Mouse (Mus musculus) T-helper 2 cell (primary cell): ENCODE results near the gene Gm28269.

ENCODE experiments used
- in situ Hi-C: fragments of 300-600 bp; cut with MboI, MseI; formaldehyde crosslinking; loops from one replicate; pipeline ENCODE4 v1.15.1; 2025; ENCODE audit warnings: high pct_unique_total_duplicates

The Gm28269 gene

DNA sequence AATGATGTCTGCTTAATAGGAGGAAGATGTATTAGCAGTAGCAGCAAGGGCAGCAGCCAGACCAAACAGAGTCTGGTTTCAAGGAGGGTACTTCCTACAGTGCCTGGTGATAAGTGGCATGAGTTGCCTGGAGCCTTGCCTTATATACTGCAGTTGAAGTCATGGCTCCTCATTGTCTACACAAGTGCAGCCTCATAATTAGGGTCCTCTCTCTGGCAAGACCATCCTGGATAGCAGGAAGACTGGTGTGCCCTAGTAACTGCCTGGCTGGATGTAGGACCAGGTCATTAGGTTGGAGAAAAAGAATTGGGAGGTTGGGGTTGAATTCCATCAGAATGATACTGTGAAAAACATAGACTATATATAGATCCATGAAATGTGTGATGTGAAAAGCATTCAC, at the start of gene Gm28269:
Gene Gm28269 (minus strand): TSS at position 101 of the 400 bp plus-strand sequence.
- in situ Hi-C loops, result no loop called here

DNA sequence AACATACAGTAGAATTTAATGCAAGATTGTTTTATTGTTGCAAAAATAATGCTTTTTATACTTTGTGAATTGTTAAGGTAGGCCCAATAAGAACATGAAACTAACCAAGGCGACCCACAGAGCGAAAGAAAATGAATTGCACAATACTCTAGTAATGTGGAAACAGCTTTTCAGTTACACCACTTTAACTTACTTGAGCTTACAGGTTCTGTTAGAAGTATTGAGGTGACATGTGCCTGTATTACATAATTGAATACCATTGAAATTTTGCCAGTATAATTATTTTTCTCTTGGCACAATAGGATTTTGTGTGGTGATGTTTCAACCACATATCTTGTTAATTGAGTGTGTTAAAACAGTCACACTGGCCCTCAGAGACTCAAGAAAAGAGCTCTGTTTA, 28.0 kb downstream of the Gm28269 start:
- in situ Hi-C loops, result no loop called here

DNA sequence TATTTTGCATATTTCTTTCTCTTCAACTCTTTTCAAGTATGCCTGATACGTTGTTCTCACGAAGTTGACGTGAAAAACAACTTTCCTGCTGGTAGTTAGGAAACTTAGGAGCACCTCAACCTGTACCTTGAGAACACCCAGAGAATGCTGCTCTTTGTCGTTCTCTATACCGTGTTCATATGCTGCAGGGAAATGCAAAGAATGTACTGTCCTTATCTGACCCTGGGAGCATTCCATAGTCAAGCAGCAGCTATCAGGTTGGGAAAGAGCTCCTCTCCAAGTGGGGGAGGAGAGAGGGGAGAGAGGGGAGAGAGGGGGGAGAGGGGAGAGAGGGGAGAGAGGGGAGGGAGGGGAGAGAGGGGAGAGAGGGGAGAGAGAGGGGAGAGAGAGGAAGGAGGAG, 29.6 kb downstream of the Gm28269 start:
- in situ Hi-C loops, result no loop called here

DNA sequence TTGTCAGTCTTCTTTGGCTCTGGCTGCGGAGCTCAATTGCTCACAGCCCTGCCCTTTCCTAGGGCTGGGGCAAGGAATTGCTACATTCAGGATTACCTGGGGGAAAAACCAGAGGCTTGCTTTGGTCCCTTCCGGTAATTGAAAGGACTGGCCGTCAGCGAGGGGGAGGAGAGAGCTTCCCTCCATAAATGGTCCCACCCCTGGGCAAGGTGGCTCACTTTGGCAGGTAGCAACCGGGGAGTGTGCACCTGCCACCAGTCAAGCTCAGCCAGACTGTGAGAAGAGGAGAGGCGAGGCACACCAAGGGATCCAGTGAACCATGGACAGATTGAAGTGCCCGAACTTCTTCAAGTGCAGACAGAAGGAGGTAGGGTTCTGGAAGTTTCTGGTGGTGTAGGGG, 30.1 kb downstream of the Gm28269 start, which contains the start of gene Slc6a14:
Gene Slc6a14 (plus strand): TSS at position 68 of the 400 bp plus-strand sequence.
- in situ Hi-C loops, result no loop called here

DNA sequence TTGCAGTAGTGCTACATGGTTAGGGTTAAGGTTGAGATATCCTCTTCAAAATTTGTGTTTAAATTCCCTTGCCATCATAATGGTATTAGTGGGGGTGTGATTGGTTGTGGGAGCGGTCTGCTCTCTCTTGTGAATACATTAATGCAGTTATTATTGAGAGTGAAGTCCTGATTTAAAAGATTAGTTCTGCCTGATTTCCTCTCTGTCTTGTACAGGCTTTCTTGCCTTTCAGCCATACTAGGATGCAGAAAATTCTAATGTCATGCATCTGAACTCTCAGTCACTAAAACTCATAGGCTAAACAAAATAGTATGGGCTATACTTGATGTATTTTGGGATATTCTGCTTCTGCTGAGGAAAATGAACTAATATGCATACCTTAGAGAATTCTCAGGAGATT, 40.4 kb downstream of the Gm28269 start:
- in situ Hi-C loops, result no loop called here

DNA sequence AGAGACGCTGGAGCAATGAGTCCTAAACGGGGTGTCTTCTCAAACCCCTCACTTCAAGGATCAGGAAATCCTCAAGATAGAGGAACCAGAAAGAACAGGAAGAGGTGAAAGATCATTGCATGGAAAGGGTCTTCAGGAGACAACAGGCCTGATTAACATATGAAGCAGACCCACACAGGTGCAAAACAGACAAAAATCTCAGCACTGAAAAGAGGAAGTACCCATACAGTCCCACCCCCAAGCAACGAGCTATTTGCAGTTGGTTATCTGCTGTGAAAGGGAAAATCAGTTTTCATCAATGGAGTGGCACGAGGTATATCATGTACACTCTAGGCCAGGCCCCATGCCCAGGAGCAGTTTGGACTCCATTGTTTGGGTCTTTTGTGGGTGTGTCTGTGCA, 43.3 kb downstream of the Gm28269 start:
- in situ Hi-C loops, result no loop called here

DNA sequence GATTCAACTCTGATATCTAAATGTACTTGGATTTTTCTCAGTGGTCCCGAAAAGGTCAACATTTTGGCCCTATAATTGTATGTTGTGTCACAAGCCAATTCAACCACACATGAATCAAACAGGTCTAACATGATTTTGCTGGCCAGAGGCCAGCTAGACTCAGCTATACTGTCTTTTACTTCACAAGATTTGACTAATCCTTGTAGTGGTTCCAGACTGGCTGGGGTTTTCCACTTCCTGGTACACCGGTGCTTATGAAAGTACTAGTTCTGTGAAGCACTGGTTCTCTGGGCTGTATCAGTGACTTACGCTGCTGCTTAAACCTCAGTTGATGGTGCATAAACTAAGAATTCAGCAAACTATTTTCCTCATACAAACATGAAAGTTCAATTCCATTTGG, 49.2 kb downstream of the Gm28269 start:
- in situ Hi-C loops, result no loop called here

DNA sequence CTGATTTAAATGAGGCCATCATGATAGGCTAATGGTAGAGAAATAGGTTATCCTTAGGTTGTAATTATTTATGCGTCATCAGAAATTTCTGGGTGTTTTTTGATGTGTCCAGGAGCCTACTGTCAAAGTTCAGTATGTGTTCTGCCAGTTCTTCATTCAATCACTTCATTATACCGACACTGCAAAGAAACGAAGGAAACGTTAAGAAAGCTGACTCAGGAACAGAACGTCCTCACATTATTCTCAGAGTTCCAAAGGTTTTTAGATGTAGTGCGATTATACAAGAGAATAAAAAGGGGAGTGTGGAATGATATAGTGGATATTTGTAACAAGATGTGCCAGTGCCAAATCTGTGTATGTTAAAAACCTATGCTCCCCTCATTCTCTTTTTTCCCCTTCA, 49.7 kb downstream of the Gm28269 start:
- in situ Hi-C loops, result no loop called here
